Mouse (Mus musculus): Measurements from ENCODE around the gene Btbd9.

GRCm38 (mm10) chr17:30553027-30553937 lies 23.0 kb downstream of the Btbd9 start:
- no peak for TF ChIP-seq POLR2A (IDR thresholded peaks at IDR 0.05; ENCODE audit: insufficient read depth, low read length)
- no peak for TF ChIP-seq CTCF (IDR thresholded peaks at IDR 0.05; ENCODE audit: low read depth, low read length)
